ENCODE assay signal across 8 mouse cellular contexts in genomic region chr12:71830607-71831257, GRCm38 (mm10). TPM values are rescaled to one million over a fixed set of nuclear protein-coding genes. Genes with fewer than 3 reads are reported as not detected.
DNase-seq lines count a peak whose midpoint lies in the region; ATAC-seq lines count a peak whose summit lies in the region.

Daam1 (plus strand) TSS chr12:71831078.

- H3K9me3 ChIP-seq in hindbrain, embryonic 11.5 days (ENCODE audit: control insufficient read depth, low read length), result no peaks in the 10 kb centered on the region

- no peaks in the 10 kb centered on the region for H3K36me3 ChIP-seq in hindbrain, embryonic 11.5 days (ENCODE audit: control insufficient read depth, insufficient read depth, low read length)

- H3K4me2 ChIP-seq in hindbrain, embryonic 11.5 days (replicated peaks; ENCODE audit: low read depth, low read length), result peak within 1 kb of the TSS; percentile 92

- peak within 1 kb of the TSS; percentile 90 for H3K4me3 ChIP-seq in hindbrain, embryonic 11.5 days (ENCODE audit: low read depth, low read length)

- H3K9ac ChIP-seq in hindbrain, embryonic 11.5 days (ENCODE audit: low read depth, low read length), result peak within 1 kb of the TSS; percentile 82

- DNase-seq in Muller cell, postnatal 12 days (ENCODE audit: inconsistent ontology term), result peak; percentile 96
- peak; percentile 99 for DNase-seq in cerebellum, adult 9-11 months
- peak; percentile 98 for DNase-seq in frontal cortex, adult 2 months (ENCODE audit: extremely low spot score in 1 of 2, low spot score in 1 of 2)
- DNase-seq in hindbrain, embryonic 11.5 days (ENCODE audit: low spot score), result peak; percentile 92
- peak; percentile 85 to 91 for DNase-seq in layer of hippocampus, postnatal 10 days (ENCODE audit: low spot score in 2 of 2)
- peak; percentile 96 for DNase-seq in lung, postnatal 10 days
- DNase-seq in ovary, postnatal 36 days (ENCODE audit: low spot score), result peak; percentile 86
- DNase-seq in thymus, postnatal 25 days, result peak; percentile 83

- peak; percentile 99 for ATAC-seq in hindbrain, embryonic 11.5 days (ENCODE audit: low FRiP score)

- no peaks in the 10 kb centered on the region; the same call in 1 of the 2 replicates for H3K4me1 ChIP-seq in hindbrain, embryonic 11.5 days (replicated peaks; ENCODE audit: control insufficient read depth, insufficient read depth, low read length)

- under 1% methylated on average over 34 of the region's 35 CpGs for WGBS in hindbrain, embryonic 11.5 days

- H3K27me3 ChIP-seq in hindbrain, embryonic 11.5 days (ENCODE audit: control insufficient read depth, insufficient read depth, low read length), result no peaks in the 10 kb centered on the region

- H3K27ac ChIP-seq in hindbrain, embryonic 11.5 days (ENCODE audit: low read depth, low read length), result peak within 1 kb of the TSS; percentile 79

RNA-seq across cellular contexts. Expression of gene Daam1, which starts in this region (rescaled TPM):
- polyA plus RNA-seq in frontal cortex, adult 2 months (2012; rRNA removed), result 25.5 and 27.2 TPM in 2 replicates
- polyA plus RNA-seq in hindbrain, embryonic 11.5 days (2014; fragmentation: Nextera tagmentation; extraction: Ambion mirVana), result 24.3 and 30.9 TPM in 2 replicates
- total RNA-seq in layer of hippocampus, postnatal 10 days (2021), result 10 to 100 TPM; 89.9 to 96.7 TPM

Comparison
In these comparisons a context has a peak if more than half of its experiments do, and no peak if none do; other contexts are left out.
1. Peak in every context shown above with its lines: DNase-seq, ATAC-seq, H3K4me3 ChIP-seq and H3K27ac ChIP-seq.